Mouse (Mus musculus): ENCODE data around the gene Flg2.

The Flg2 gene

DNA sequence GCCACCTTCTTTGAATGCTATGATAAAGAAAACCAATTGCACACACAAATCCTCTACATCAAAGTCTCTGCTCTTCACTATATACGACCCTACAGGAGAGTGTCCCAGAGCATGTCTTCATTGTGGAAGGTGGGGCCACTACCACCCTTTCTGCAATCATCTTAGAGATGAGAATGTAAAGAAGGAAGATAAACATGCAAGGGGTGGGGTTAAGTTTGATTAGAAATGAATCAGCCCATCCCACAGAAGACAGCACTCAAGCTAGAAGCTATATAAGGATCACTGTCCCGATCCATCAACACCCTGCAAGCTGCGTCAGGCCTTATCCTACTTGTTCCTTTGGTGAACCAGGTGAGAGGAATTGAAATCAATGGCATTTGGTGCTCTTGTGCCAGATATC lies at the start of gene Flg2:
Gene Flg2, plus strand, starts transcription at position 301 of the 400 bp plus-strand sequence.
- H3K27me3 ChIP-seq (ENCODE audit: insufficient read depth, low read length), result no peaks in the 10 kb centered on the region
- no peak for TF ChIP-seq CTCF (conservative IDR thresholded peaks at IDR 0.05; ENCODE audit: low read length)
- TF ChIP-seq NANOG (IDR thresholded peaks at IDR 0.05; ENCODE audit: borderline replicate concordance, low read length), result no peak
- TF ChIP-seq POU5F1 (IDR thresholded peaks at IDR 0.05; ENCODE audit: borderline replicate concordance, low read length), result no peak
- H3K9me3 ChIP-seq (ENCODE audit: low read length), result peaks cover 38% of the 10 kb centered on the region
- H3K4me1 ChIP-seq (replicated peaks; ENCODE audit: low read depth, low read length), result no peaks in the 10 kb centered on the region
- no peak within 1 kb of the TSS for H3K4me3 ChIP-seq (replicated peaks; ENCODE audit: low read length)
- H3K36me3 ChIP-seq (ENCODE audit: insufficient read depth, low read length), result no peaks in the 10 kb centered on the region

DNA sequence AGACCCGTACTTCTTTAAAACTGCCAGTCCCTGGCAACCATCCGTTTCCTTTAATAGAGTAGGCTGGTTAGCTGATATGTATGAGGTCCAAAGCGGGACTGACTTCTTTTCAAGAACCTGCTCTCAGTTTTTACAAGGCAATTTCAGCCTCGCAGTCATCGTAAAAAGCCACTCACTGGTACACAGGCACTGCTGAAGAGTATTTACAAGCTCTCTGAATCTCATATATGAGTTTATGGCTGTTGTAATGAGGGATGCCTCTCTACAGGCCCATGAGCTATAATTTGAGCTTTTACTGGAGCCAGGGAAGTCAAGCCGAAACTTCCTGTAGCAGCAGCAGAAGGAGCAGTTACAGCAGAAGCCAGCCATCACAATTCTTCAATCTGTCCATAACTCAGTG lies 34.6 kb upstream of the Flg2 start:
- H3K36me3 ChIP-seq (ENCODE audit: insufficient read depth, low read length), result no peaks in the 10 kb centered on the region
- H3K27me3 ChIP-seq (ENCODE audit: insufficient read depth, low read length), result no peaks in the 10 kb centered on the region
- peaks cover 39% of the 10 kb centered on the region for H3K9me3 ChIP-seq (ENCODE audit: low read length)
- no peak overlapping the region for H3K4me3 ChIP-seq (replicated peaks; ENCODE audit: low read length)
- no peak for TF ChIP-seq CTCF (conservative IDR thresholded peaks at IDR 0.05; ENCODE audit: low read length)
- TF ChIP-seq NANOG (IDR thresholded peaks at IDR 0.05; ENCODE audit: borderline replicate concordance, low read length), result no peak
- TF ChIP-seq POU5F1 (IDR thresholded peaks at IDR 0.05; ENCODE audit: borderline replicate concordance, low read length), result no peak
- H3K4me1 ChIP-seq (replicated peaks; ENCODE audit: low read depth, low read length), result no peaks in the 10 kb centered on the region

DNA sequence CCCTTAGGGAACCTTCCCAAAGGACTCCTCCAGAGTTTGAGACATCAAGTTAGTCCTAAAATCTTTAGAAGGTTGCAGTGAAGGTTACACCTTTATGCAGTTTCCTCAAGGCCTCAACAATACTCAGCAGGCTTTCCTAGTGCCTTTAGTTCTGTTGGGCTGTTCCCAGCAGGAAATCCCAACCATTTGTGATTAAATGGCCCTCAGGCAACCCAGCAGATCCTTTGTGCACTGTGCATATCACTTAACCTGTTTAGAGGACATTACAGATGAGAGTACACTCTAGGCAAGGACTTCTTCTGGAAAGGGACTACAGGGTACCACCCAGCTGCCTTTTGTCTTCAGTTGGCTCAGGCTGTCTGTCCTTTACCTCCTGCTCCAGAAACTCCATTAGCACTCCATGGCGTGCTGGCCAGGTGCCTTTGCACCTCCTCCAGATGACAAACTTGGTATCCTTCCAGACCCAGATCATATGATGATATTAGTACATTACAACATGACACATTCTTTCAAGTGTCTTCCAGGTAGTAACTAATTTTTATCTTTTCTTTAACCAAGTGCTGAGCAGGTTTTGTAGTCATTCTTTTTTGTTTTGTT lies 34.0 kb upstream of the Flg2 start:
- H3K27me3 ChIP-seq (ENCODE audit: insufficient read depth, low read length), result no peaks in the 10 kb centered on the region
- H3K4me1 ChIP-seq (replicated peaks; ENCODE audit: low read depth, low read length), result no peaks in the 10 kb centered on the region
- H3K36me3 ChIP-seq (ENCODE audit: insufficient read depth, low read length), result no peaks in the 10 kb centered on the region
- H3K4me3 ChIP-seq (replicated peaks; ENCODE audit: low read length), result no peak overlapping the region
- H3K9me3 ChIP-seq (ENCODE audit: low read length), result peaks cover 45% of the 10 kb centered on the region
- TF ChIP-seq POU5F1 (IDR thresholded peaks at IDR 0.05; ENCODE audit: borderline replicate concordance, low read length) (no peak), NANOG (IDR thresholded peaks at IDR 0.05; ENCODE audit: borderline replicate concordance, low read length) (peak; percentile 72; the same call in 1 of the 2 replicates), CTCF (conservative IDR thresholded peaks at IDR 0.05; ENCODE audit: low read length) (no peak)

GRCm38 (mm10) chr3:93180856-93181255 lies 16.2 kb upstream of the Flg2 start:
- no peaks in the 10 kb centered on the region for H3K4me1 ChIP-seq (replicated peaks; ENCODE audit: low read depth, low read length)
- TF ChIP-seq POU5F1 (IDR thresholded peaks at IDR 0.05; ENCODE audit: borderline replicate concordance, low read length), result no peak
- TF ChIP-seq NANOG (IDR thresholded peaks at IDR 0.05; ENCODE audit: borderline replicate concordance, low read length), result no peak
- TF ChIP-seq CTCF (conservative IDR thresholded peaks at IDR 0.05; ENCODE audit: low read length), result no peak
- no peaks in the 10 kb centered on the region for H3K36me3 ChIP-seq (ENCODE audit: insufficient read depth, low read length)
- no peak overlapping the region for H3K4me3 ChIP-seq (replicated peaks; ENCODE audit: low read length)
- peaks cover 32% of the 10 kb centered on the region for H3K9me3 ChIP-seq (ENCODE audit: low read length)
- H3K27me3 ChIP-seq (ENCODE audit: insufficient read depth, low read length), result no peaks in the 10 kb centered on the region

DNA sequence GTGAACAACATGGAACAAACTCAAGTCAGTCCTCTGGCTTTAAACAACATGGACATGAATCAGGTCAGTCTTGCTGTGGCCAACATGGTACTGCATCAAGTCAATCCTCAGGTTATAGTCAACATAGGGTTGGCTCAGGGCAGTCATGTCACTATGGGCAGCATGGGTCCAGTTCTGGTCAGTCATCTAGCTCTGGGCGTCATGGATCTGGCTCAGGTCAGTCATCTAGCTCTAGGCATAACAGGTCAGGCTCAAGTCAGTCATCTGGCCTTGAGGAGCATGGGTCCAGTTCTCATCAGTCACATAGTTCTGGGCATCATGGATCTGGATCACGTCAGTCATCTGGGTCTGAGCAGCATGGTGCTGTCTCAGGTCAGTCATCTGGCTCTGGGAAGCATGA lies 4.9 kb downstream of the Flg2 start:
- H3K4me1 ChIP-seq (replicated peaks; ENCODE audit: low read depth, low read length), result no peaks in the 10 kb centered on the region
- no peaks in the 10 kb centered on the region for H3K27me3 ChIP-seq (ENCODE audit: insufficient read depth, low read length)
- peaks cover 58% of the 10 kb centered on the region for H3K9me3 ChIP-seq (ENCODE audit: low read length)
- no peak overlapping the region for H3K4me3 ChIP-seq (replicated peaks; ENCODE audit: low read length)
- H3K36me3 ChIP-seq (ENCODE audit: insufficient read depth, low read length), result no peaks in the 10 kb centered on the region
- TF ChIP-seq CTCF (conservative IDR thresholded peaks at IDR 0.05; ENCODE audit: low read length) (no peak), POU5F1 (IDR thresholded peaks at IDR 0.05; ENCODE audit: borderline replicate concordance, low read length) (no peak), NANOG (IDR thresholded peaks at IDR 0.05; ENCODE audit: borderline replicate concordance, low read length) (no peak)

DNA sequence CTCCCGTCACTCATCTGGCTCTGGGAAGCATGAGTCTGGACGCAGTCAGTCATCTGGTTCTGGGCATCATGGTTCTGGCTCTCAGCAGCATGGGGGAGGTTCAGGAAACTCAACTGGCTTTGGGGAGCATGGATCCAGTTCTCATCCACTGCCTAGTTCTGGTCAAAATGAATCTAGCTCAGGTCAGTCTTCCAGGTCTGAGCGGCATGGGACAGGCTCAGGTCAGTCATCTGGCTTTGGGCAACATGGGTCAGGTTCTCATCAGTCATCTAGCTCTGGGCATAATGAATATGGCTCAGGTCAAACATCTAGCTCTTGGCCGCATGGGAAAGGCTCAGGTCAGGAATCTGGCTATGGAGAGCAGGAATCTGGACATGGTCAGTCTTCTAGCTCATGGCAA lies 5.4 kb downstream of the Flg2 start:
- Histone ChIP-seq H3K36me3 (ENCODE audit: insufficient read depth, low read length) (no peaks in the 10 kb centered on the region), H3K4me3 (replicated peaks; ENCODE audit: low read length) (no peak overlapping the region), H3K4me1 (replicated peaks; ENCODE audit: low read depth, low read length) (no peaks in the 10 kb centered on the region), H3K9me3 (ENCODE audit: low read length) (peaks cover 55% of the 10 kb centered on the region), H3K27me3 (ENCODE audit: insufficient read depth, low read length) (no peaks in the 10 kb centered on the region)
- no peak for TF ChIP-seq POU5F1 (IDR thresholded peaks at IDR 0.05; ENCODE audit: borderline replicate concordance, low read length)
- no peak for TF ChIP-seq NANOG (IDR thresholded peaks at IDR 0.05; ENCODE audit: borderline replicate concordance, low read length)
- no peak for TF ChIP-seq CTCF (conservative IDR thresholded peaks at IDR 0.05; ENCODE audit: low read length)
